Mouse (Mus musculus): ENCODE results near the gene Chil5.
"Not testable (repeated sequence)": the region's sequence is repeated elsewhere in the genome, so short reads cannot be mapped to it uniquely, and the experiment has no call there.

Chil5 gene

DNA sequence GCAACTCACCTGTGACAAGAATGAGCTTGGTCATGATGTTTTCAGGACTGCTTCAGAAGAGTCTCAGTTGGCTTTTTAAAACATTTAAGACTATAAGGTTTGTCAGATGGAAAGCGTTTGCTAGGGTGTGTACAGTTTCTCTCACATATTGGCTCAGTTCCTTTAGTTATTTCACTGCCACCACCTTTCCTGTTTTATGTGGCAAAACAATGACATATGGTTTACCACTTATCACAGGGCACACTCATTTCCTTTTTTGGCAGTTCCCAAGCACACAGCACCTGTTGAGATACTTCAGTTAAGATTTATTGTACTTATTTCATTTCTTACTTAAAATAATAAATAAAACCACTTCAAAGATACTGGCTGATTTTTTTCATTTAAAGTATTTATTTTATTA lies at the start of gene Chil5:
Gene Chil5, minus strand, starts transcription at position 34 of the 400 bp plus-strand sequence.
- CTCF ChIA-PET = no interaction called here

DNA sequence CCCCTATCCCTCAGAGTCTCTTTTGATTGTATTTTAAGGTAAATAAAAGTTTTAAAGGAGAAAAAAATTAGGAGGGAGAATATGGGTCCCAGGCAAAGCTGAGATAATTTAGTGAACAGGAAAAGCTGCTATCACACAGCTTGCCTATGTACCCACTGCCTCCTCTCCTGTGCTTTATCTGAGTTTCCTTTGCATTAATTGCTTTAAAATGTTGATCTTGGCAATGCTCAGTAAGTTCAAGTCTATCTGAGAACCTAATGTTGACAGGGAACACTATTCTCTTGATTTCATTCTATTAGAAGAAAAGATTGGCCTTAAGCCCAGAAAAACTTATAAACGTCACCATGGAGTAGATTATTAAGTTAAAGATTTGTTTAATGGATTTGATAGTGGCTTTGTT lies 42.2 kb upstream of the Chil5 start:
- CTCF ChIA-PET = interaction anchor here (0.8 kb wide), 1 partner anchor 52 kb away, joined by 3 read pairs; no protein-coding TSS in a partner anchor

DNA sequence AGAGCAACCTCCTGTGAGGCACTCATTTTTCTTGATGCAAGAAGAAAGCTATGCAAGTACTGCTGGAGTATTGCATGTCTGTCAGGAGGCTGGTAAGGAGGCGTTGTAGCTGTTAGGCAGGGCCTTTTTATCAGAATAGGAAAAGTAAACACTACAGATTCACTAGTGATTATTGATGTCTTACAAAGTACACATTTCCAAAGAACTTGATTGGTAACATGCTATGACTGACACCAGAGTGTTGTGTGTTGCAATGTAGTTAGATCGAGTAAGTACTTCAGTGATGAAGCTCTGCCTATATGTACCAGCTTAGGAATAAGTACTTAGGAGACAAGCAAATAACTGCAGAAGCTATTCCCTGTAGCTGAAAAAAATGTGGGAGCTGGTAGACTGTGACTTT lies 38.4 kb upstream of the Chil5 start:
- CTCF ChIA-PET = no interaction called here

DNA sequence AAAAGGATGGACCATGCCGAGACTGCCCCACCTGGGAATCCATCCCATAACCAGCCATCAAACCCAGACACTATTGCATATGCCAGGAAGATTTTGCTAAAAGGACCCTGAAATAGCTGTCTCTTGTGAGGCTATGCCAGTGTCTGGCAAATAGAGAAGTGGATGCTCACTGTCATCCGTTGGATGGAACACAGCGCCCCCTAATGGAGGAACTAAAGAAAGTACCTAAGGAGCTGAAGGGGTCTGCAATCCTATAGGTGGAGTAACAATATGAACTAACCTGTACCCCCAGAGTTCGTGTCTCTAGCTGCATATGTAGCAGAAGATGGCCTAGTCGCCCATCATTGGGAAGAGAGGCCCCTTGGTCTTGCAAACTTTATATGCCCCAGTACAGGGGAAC lies 35.1 kb upstream of the Chil5 start:
- CTCF ChIA-PET = not testable (repeated sequence)

DNA sequence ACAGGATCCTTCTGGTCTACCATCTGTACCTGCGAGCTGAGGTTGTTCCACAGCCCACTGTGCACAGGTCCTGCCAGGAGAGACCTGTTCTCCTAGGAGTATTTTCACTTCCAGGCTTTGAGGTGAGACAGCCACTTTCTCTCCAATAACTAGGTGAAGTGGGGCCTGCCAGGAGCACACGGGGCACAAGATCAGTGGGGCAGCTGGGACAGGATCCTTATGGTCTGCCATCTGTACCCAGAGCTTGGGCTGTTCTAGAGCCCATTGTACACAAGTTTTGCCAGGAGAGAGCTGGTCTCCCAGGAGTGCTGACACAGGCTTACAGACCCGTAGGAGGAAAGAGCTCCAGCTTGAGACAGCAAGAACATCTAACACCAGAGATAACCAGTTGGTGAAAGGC lies 25.4 kb upstream of the Chil5 start:
- CTCF ChIA-PET = no interaction called here

DNA sequence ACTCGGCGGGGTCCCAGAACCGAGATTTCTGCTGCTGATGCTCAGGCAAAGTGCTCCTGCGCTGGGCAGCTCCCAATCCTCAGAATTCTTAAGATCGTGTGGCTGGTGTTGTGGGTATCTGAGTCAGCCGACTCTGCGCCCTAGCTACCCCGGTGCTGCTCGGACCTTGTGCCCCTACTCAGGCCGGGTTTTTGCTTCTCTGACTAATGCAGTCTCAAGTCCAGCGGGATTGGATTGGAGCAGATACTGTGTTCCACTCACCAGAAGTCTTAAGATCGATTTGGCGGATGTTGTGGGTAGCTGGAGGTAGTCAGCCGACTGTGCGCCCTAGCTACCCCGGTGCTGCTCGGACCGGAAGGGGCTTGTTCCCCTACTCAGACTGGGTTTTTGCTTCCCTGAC lies 19.3 kb upstream of the Chil5 start:
- CTCF ChIA-PET = no interaction called here

DNA sequence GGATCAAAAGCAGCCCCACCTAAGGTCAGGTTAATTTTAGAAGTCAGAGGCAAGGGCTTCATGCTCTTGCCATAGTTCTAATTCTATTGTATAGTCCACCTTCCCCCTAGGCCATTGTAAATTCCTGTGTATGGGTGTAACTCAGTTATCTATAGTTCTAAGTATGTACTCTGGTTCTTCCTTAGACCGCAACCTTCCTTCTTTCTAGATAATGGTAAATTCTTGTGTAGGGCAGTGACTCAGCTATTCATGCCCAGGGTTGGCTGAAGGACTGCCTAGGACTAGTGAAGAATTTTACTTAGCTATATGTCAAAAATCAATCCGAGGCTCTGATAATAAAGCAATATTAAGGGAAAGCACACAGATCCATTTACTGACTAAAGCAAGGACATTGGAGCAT lies 7.7 kb upstream of the Chil5 start:
- CTCF ChIA-PET = no interaction called here

DNA sequence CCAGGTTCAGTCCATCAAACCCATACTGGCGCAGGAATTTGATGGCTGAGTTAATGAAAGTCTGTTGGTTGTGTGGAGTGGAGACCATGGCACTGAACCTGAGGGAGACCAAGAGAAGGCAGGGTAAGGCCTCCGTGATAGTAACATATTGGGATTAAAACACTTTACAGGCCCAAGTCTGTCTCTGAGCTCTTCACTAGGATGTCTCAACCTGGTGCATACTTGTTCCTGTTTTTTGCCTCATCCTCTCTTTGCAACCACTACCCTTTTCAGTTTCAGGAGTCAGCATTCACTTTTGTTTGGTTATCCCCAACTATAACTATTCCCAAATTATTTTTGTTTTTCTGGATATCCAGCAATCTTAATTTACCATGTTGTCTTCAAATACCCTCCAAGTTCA lies 8.5 kb downstream of the Chil5 start:
- CTCF ChIA-PET = no interaction called here

DNA sequence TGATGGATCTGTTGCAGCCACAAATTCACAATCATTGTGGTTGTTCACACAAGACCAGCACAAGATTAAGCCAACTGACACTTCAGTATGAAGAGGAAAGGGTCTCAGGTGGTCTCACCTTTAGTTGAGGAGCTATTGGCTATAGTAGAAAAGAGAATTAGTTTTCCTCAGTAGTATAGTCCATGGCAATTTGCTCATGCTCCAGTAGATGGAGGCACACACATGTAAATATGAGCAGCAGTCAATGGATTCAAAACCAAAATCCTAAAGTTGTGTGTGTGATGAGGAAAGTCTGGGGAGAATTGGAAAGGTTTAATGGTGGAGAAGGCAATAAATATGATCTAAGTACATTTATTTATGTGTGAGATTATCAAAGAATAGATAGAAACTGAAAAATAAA lies 10.8 kb downstream of the Chil5 start:
- CTCF ChIA-PET = interaction anchor here (0.6 kb wide), 1 partner anchor 21 kb away, joined by 3 read pairs; no protein-coding TSS in a partner anchor

DNA sequence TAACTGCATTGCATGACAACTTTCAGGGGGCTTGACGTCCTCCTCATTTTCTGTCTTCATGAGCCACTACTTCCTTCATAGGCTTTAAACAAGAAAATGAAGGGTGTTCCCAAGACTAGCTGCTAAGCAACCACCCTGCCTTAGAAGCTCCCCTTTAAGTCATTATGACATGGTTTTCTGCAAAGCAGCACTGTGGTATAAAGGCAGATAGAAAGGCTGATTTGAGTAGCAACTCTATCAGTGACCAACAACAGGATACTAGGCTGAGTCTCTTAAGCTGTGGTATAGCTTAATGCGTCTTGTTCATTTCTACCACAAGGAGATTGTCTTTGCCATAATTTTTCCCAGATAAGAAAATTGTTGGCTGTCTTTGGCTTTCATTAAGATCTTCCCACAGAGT lies 18.1 kb downstream of the Chil5 start, which contains the start of gene Pifo:
Gene Pifo, minus strand, starts transcription at position 101 of the 400 bp plus-strand sequence.
- CTCF ChIA-PET = no interaction called here

DNA sequence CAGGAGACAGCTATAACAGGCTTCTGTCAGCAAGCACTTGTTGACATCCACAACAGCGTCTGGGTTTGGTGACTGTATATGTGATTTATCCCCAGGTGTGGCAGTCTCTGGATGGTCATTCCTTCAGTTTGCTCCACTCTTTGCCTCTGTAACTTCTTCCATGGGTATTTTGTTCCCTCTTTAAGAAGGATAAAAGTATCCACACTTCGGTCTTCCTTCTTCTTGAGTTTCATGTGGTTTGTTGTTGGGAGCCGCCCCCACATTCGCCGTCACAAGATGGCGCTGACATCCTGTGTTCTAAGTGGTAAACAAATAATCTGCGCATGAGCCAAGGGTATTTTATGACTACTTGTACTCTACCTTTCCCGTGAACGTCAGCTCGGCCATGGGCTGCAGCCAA lies 29.3 kb downstream of the Chil5 start:
- CTCF ChIA-PET = not testable (repeated sequence)

DNA sequence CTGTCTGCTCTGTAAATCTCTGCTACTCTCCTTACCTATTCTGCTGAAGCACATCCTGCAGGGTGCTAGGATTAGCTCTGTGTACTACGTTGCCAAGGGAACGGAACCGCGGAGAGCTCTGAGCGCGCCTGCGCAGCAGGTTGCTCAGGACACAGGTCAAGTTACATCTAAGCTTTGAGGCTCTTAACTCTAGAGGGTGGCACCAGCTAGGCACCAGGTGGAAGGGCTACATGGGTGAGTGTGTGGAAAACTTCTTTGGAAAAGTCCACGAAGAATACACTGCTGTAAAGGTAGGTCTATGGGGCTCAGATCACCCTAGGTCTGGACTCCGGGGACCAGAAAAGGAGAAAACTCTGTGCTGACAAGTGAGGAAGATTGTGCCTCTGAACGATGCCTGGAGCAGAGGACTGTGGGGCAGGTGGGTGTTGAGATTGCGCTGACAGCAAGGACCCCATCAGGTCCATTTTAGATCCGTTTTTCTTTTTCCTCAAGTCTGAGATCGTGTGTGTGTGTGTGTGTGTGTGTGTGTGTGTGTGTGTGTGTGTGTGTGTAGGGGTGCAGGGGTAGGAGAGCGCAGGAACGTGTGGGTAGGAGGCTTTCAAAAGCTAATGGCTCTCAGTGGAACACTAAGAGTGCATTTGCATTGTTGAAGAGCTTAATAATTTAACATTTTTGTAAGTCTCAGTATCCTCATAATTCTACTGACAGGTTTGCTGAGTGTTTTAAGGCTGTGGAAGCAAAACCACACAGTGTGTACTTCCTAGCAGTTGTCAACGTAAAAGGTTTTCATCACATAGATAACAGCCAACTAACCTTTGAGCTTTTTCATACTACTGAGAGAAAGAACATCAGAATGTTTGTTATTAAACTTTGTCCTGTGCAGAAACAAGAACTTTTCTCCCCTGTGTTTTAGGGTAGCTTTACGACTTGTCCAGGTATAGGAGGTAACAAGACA lies 30.9 kb downstream of the Chil5 start:
- CTCF ChIA-PET = interaction anchor here (0.6 to 1.0 kb wide), 3 partner anchors 9 to 784 kb away, joined by 3 to 7 read pairs (median 5); no protein-coding TSS in a partner anchor

DNA sequence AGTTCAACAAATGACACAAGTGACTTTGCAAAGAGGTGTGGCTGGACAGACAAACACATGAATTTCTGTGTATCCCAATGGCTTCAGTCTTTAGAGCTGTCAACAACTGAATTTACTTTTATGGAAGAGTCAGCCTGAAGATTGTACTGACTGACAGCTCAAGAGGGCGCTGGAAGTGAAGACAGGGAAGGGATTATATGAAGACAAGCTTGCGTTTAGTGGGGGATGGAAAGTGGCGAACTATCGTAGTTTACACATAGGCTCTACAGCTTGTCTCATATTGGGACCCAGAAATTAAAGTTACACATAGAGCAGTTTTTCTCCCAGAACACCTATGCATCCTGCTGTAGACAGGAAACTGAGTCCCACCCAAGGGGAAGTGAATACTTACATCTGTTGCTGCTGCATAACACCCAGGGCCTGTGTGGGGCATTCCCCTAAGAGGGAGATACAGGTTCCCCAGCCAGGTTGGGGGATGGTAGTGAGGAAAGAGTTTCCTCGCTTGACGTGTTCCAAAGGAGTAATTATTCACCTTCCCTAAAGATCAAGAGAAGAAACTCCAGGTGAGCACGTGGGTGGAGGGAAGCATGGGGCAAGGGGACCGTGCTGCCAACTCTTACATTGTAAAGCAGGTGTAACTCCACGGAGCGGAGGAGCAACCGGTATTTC lies 31.8 kb downstream of the Chil5 start:
- CTCF ChIA-PET = interaction anchor here (0.6 kb wide), 1 partner anchor 785 kb away, joined by 5 read pairs; no protein-coding TSS in a partner anchor

DNA sequence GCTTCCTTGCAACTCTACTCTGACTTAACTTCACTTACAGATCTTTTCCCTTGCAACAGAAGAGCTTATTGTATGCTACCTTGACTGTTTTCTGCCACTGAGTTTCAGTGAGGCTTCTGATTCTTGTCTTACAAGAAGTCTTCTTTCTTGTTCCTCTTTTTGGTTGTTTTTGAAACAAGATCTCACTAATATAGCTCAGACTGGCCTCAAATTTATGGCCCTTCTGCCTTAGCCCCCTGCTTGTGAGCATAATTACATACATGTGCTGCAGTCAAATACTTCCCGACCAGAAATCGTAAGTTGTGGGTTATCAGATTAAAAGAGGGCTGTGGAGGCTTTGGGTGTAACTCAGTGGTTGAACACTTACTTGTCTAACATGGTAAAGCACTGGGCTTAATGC lies 37.9 kb downstream of the Chil5 start:
- CTCF ChIA-PET = no interaction called here

DNA sequence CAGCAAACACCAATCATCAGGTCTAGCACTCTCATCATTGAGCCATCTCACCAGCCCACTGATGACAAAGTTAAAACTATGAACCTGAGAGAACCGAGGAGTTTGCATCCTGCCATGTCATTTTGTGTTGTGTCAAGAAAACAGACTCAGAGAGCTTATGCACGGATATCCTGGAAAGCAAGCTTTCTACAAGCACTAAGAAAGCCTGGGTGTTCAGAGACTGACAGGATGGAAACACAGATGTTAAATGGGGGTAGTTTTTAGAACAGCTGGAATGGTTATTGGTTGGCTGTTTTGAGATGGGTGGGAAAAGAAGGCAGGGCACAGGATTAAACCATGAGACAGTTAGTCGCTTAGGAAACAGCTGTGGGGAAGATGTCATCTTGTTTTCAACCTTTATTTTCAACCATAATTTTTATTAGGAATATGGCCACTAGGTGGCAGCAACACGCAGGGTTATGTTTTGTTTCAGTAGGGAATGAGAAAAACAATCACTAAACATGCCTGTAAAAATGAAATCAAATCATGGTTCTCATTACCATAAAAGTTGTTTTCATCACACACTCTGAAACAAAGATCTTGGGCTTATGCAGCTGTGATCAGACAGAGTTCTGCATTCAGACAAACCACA lies 40.8 kb downstream of the Chil5 start:
- CTCF ChIA-PET = no interaction called here

DNA sequence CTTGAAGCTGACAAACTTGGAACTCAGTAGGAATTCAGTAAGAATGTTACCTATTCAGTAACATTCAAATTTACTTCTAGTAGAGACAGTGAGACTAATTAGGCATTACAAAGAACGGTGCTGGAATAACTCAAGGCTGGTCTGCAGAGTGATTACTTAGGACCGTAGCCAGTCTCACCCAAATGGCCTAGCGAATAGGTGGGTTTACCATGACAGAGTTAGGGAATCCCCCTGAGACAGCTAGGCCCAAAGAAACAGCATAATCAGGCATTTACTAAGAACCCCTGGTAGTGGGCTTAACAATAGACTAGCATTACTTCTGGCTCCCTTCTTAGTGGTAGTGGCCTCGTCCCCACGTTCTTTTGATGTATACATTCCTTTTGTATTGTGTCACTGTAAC lies 43.0 kb downstream of the Chil5 start:
- CTCF ChIA-PET = not testable (repeated sequence)

DNA sequence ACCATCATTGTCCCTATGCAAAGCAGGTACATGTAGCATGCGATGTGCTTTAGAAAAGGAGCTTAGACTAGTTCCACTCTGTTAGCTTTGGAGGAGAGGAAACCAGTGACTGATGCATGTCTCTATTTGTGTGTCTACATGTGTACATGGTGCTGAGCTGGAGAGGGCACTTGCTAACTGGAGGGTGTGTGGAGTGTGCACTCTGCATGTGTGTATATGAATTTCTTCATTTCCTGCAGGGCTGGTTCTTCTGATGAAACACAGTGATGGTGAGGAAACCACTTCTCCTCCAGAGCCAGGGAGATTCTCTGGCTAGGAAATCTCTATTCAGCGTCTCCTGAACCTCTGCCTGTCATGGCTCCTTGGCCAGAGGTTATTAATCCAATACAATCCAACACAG lies 58.4 kb downstream of the Chil5 start:
- CTCF ChIA-PET = no interaction called here

DNA sequence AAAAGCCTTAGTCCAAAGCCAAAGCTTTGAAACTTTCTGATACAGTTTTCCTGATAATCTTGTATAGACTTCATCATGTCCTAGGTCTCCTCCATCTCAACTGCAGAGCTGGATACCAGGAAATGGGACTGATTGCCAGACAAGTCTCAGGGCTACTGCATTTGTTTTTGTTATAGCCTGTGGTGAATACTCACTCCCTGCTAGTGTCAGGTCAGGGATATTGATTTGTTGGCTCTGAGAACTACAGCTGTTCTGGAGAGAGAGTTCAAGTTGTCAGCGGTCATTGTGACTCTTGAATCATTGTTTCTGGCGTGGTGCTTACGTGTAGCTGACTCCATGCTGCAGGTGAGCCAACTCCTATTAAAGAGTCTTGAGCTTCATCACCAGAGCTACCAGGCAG lies 59.2 kb downstream of the Chil5 start, which contains the start of gene Ovgp1:
Gene Ovgp1, plus strand, starts transcription at position 301 of the 400 bp plus-strand sequence.
- CTCF ChIA-PET = no interaction called here

DNA sequence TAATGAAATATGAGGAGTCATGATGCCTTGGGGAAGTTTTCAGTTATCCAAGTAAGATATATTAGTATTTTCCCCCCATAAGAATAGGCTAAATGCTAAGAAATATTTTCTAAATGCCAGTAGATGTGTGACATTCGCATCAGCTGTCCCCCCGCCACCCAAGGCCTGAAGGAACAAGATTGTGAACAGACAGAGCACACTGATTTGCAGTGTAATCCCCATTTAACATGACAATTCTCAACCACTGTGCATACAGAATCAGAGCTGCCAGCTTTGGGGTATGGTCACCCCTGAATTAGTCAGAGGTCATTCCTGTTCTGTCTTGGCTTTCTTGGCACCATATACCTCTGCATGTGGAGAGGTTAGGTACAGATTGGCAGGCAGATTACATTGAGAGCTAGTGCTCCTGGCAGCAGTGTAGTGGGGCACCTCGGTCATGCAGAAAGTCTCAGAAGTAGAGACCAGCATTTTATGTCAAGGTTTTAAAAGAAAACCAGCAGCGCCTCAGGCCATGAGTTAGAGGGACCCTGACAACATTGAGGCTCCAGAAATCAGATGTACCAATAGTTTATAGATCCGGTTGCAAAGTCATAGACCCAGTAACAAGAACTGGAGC lies 60.7 kb downstream of the Chil5 start:
- CTCF ChIA-PET = no interaction called here
